Mouse (Mus musculus) testis, postnatal 10 days (tissue): ENCODE data around the gene Ercc1.
A peak's percentile ranks its signal among the peaks of the same experiment; 100 is the strongest.

Source experiments
- DNase-seq: peaks from one replicate; pipeline ENCODE4 v3.0.0; 2021; ENCODE audit warnings: low spot score

Ercc1 gene

DNA sequence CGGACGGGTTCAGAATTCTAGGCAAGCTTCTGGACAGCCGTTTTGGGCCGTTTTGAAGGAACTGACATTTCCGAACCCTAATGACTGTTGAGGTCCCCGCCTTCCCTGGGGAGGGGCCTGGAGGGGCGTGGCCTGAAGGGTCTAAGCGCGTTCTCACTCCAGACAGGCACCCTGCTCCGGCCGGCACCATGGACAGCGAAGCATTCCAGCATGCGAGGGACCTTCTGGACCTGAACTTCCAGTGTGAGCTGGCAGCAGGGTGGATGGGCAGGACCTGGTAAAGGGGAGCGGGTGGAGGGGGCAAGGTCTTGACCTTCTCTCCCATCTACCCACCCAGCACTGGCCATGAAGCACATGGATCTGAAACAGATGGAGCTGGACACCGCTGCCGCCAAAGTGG, 23.8 kb downstream of the Ercc1 start:
- peak; percentile 86 for DNase-seq

DNA sequence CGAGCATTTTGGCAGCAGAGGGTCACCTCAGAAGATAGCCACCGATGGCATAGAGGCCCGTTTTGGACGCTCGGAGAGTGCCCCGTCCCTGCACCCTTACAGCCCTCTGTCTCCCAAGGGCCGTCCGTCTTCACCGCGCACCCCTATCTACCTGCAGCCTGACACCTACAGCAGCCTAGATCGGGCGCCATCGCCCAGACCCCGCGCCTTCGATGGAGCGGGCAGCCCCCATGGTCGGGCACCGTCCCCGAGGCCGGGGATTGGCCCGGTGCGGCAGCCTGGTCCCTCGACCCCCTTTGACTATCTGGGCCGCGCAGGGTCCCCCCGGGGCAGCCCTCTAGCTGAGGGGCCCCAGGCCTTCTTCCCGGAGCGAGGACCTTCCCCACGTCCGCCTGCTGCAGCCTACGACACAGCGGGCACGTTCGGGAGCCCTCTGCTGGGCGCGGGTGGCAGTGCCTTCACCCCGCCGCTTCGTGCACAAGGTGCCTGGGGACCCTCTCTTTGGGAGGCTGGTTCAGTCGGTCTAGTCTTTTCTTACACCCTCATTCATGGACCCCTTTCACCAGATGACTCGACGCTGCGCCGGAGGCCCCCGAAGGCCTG, 25.3 kb downstream of the Ercc1 start:
- peak; percentile 79 for DNase-seq

DNA sequence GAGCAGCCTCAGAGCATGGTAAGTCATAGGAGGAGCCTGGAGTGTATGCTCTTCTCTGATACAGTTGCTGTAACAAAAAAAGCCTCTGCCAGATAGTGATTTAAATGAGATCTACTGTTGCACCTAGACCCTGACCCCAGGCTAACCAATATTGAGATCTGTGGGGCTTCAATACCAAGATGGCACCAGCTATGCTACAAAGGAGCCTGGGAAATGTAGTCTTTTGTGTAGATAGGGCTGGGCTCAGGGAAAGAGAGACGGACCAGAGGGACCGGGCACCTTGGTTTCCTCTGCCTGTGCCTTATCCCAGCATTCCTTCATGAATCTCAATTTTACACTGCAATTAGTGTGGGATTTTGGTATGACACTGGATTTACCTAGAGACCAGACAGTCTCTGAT, 28.8 kb downstream of the Ercc1 start:
- no peak for DNase-seq

DNA sequence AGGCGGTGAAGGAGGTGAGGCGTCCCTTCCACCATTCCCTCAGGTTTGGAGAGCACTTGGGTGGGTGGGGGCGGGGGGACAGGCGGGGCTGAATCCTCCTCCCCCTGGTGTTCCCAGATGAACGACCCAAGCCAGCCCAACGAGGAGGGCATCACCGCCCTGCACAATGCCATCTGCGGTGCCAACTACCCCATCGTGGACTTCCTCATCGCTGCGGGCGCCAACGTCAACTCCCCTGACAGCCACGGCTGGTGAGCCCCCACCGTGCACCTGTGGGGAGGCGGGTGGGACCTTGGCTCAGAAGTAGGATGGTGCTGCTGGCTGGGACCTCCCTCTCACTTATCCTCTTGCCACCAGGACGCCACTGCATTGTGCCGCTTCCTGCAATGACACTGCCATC, 30.8 kb downstream of the Ercc1 start:
- DNase-seq = no peak

DNA sequence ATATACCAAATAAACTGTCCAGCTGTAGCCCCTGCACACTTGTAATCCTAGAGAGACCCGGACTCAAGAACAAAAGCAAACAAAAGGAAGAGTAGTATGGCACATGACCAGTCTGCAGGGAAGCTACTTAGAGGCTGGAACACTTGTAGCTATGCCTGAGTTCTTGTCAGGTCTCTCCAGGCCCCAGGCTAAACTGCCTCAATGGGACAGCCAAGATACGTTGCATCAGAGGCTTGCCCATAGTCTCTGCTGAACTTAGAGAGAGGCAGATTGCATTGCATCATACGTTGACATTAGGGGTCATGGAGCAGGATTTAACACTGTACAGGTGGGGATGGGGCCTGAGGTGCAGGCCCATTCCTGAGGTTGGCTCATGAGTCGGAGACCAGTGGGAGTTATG, 31.4 kb downstream of the Ercc1 start:
- DNase-seq = no peak

DNA sequence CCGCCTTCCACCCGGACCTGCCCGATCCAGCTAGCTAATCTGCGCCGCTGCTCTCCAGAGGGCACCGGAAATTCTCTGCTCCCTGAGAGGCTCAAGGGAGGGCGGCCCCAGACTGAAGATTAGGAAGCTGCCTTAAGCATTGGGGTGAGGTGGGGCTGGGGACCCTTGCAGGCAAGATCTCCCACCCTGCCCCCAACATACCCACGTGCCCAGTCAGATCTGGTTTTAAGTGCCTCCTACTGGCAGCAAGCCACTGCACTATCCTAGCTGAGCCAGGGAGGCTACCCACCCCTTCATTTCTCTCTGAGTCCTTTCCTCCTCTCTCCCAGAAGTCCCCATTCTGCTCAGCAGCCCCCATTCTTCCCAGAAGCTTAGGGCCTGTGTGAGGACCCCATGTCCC, 33.5 kb downstream of the Ercc1 start:
- DNase-seq = no peak

DNA sequence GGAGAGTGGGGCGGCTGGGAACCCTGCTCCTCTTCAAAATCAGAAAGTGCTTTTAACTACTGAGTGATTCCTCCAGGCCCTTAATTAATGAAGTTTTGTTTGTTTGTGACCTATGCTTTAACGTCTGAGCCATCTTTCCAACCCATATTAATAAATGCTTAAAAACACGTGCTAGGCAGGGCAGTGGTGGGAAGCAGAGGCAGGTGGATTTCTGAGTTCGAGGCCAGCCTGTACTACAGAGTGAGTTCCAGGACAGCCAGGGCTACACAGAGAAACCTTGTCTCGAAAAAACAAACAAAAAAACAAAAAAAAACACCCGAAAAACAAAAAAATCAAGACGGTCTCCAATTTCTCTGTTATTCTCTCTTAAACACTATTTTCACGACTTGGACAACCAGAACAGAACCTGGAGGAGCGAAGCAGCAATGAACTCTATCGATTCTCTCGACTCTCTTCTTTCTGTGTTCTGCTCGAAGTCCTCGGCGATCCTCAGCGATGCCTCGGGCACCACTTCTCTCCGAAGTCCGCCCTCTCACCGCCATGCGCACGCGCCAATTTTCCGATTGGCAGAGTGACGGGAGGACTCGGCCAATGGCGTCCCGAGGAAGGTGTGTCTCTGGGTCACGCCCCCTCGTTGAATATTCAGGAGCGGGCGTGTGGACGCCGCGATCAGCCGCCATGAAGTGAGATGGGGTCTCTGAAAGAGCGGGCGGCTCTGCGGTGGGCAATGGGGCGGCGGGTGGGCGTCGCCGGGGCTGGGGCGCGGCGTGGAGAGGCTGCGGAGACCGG, 37.0 kb downstream of the Ercc1 start, which contains the start of gene Ercc2:
Gene Ercc2 (plus strand): TSS at position 634 of the 789 bp plus-strand sequence.
- peak; percentile 99 for DNase-seq

DNA sequence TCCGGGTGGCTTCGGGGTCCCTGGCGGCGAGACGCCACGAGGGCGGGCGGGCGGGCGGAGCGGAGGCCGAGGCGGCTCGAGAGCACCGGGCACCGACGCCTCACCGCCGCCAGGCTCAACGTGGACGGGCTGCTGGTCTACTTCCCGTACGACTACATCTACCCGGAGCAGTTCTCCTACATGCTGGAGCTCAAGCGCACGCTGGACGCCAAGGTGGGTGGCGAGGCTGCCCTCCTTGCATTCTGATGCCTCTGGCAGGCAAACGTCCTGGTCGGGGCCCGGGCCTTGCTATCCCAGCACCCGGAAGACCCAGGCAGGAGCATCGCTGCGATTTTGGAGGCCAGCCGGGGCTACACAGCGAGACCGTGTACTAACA, 37.6 kb downstream of the Ercc1 start:
- peak; percentile 66 for DNase-seq

DNA sequence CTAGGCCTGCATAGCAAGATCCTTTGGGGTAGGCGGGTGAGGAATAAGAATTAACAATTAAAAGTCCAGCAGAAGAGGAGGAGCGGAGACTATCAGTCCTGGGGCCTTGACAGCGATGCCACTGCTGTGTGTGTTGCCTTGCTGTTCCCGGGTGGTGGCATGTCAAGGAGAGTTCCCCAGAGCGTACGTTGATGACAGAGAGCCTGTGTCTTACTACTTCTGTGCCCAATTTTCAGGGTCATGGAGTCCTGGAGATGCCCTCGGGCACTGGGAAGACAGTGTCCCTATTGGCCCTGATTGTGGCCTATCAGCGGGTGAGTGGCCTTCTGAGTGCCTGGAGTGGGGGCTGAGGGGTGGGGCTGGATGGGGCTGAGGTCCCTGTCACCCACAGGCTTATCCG, 39.1 kb downstream of the Ercc1 start:
- DNase-seq = no peak

DNA sequence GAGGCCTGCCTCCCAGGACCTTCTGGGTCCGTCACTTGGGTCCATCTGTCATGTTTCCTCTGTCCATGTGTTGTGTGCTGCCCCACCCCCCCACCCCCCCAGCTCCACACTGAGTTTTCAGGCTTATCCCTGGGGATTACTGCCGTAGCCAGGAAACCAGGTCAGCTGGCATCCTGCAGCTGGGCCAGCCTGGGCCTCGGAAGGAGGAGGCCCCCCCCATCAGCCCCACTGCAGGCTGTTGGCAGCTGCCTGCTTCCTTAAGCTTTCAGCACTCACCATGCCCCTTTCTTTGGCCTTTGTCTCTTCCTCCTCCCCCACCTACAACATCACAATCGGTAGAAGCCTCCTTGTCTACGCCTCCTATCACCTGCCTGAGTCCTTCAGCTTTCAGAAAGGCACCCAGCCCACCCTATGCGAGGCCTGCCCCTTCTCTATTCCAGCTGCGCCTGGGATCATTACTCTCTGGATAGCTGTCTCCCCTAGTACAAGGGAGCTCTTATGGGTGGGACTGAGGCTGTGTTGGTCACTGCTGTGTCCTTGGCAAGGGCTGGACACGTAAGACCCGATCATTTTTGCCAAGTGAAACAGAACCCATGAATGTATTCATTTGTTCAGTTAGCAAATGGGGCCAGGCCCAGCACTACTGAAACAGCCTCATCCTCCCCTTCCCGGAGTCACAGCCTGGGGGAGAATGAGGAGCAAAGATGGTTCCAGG, 44.3 kb downstream of the Ercc1 start:
- DNase-seq = no peak

DNA sequence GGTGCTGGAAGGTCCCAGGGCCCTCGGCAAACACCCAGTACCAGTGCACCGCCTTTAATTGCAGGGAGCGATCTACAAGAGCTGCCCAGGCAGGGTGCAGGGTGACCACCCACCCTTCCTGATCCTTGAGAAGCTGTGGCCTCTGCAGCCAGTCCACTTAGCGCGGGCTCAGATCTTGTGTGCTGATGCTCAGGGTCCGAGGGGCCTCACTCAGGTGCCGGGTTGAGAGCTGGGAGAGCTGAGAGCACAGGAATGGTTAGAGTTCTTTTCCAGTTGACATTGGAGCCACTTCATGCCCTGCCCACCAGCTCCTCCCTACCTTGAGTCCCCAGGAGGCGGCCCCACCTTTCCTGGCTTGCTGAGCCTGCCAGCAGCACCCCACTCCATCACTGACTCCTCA, 49.9 kb downstream of the Ercc1 start:
- DNase-seq = peak; percentile 39

DNA sequence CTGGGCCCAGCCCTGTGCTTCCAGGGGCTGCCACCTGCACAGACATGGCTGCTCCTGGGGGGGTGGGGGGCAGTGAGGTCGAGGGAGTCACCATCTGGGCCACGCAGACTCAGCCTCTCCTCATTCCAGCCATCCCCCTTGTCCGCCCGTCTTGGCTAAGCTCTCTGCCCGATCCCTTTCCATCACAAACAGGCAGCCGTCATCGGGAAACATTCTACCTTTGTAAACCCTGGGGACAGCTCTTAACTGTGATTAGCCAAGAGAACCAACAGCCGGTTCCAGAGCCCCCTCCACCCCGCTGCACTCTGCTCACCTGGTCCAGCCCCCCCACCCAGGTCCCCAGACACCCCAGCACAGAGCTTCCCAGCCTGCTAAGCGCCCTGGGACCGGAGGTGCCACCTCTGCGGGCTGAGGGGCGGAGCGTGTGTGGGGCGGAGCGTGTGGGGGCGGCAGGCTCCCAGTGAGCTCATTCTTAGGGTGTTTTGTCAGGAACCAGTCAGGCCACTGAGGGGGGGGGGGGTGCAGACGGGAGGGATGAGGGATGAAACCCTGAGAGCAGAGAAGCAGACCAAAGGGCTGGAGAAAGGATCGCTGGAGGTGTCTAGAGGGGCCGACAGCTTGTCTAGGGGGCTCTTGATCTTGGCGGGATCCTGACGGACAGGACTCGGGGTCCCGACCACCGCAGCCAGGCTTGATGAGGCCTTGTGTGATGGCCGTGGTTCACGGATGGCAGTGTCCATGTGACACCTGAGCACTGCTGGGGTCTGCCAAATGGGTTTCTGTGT, 55.1 kb downstream of the Ercc1 start:
- peak; percentile 76 for DNase-seq

DNA sequence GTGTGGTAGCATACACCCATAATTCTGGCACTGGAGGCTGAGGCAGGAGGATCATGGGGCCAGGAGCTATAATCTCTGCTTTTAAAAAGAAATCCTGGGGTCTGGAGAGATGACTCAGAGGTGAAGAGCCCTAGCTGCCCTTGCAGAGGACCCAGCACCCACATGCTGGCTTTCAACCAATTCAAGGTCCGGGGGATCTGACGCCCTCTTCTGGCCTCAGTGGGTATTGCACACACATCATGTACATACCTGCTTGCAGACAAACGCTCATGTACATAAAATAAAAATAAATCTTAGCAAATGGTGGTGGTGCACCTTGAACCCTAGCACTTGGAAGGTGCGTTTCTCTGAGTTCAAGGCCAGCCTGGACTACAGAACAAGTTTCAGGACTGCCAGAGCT, 56.4 kb downstream of the Ercc1 start:
- no peak for DNase-seq

DNA sequence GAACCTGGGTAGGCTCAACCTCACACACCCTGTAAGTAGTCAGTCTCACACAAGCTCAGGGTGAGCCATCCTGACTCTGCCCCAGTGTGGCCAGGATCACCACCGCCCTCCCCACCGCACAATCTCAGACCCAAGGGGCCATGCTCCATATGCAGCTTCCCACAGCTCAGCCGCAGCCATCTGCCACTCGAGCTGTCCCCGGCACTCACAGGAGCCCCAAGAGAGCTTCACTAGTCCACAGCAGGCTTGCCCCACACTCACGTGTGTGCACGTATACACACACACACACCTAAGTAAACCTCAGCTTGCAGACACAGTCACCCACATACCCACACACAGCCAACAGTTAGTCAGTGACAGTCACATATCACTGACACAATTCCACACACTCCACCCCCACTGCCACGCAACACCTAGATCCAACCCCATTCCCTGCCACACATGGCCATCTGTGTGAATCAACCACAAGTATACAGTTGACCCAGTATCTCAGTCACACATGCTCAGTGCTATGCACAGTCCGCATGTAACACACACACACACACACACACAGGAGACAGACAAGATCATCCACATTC, 58.0 kb downstream of the Ercc1 start:
- DNase-seq = no peak

DNA sequence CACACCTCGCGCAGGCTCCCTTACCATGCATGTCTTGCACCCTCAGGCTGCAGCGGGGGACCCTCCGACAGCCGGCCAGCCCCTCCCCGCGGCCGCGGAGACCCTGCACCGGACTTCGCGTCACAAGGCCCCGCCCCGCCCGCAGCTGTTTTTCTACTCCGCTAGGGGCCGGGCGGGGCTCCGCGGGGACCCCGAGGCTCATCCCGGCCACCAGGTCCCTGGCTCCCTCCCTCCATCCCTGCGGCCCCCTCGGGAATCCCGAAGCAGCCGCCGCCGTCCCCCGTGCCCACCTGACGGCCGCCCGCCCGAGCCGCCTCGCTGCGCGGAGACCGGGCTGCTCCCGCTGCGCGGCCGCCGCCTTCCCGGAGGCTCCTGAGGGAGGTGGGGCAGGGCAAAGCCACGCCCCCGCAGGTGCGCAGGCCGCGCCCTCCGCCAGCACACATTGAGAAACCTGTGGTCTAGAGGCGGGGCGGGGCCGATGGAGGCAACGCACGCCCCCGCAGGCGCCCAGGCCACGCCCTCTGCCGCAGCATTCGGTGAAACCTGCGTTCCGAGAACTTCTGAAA, 59.2 kb downstream of the Ercc1 start, which contains the start of gene Klc3:
Gene Klc3 (minus strand): TSS at position 374 of the 566 bp plus-strand sequence.
- peak; percentile 79 for DNase-seq

DNA sequence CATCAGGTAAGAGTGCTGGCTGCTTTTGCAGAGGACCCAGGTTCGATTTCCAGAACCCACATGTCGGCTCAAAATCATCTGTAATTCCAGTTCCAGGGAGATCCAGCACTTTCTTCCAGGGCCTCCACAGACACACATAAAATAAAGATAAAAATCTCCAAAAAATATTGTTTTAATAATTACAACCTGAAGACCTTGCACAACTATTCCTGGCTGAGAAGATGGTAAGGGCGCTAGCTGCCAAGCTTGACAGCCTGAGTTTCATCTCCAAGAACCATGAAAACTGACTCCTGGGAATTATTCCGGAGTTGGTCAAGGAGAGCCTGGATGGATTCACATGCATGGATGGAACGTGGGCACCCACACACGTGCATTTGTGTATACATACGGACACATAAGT, 59.9 kb downstream of the Ercc1 start, which contains the start of gene Ckm:
Gene Ckm (plus strand): TSS at position 301 of the 400 bp plus-strand sequence.
- DNase-seq = no peak

DNA sequence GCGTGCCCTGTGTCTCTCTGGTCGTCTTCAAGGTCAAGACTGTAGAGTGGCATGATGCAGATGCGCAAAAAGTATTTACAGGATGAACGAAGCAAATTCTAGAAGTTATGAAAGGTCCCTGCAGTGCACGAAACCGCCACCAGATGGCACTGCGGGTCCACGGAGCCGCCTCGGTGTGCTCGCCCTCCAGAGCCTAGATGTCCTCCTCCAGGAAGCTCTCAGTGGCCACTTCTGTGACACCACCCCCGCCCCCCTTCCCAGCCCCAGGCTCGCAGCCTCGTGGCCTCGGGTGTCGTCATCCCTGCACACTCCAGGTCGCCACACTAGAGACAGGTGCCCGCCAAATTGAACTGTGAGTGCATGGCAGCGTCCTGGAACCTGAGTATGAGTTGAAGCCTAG, 60.8 kb downstream of the Ercc1 start:
- DNase-seq = peak; percentile 95
